Mouse (Mus musculus): ENCODE results near the gene Itpa. TPM values are rescaled to one million over a fixed set of nuclear protein-coding genes. Genes with fewer than 3 reads are reported as not detected.
A peak's percentile ranks its signal among the peaks of the same experiment; 100 is the strongest.

Gene Itpa
- polyA plus RNA-seq, 1 experiment = 46.8 TPM

- no peak overlapping the region for H3K27ac ChIP-seq (replicated peaks; ENCODE audit: low read depth, low read length)
- no peaks in the 10 kb centered on the region for H3K4me1 ChIP-seq (ENCODE audit: control insufficient read depth, insufficient read depth, insufficient read length, low read length)
- H3K4me3 ChIP-seq (ENCODE audit: insufficient read depth, low read depth, low read length) = no peak overlapping the region
Measured at GRCm38 (mm10) chr2:130685426-130685825, 18.0 kb downstream of the Itpa start.

- Histone ChIP-seq H3K27ac (replicated peaks; ENCODE audit: low read depth, low read length) (no peak overlapping the region), H3K4me1 (ENCODE audit: control insufficient read depth, insufficient read depth, insufficient read length, low read length) (no peaks in the 10 kb centered on the region), H3K4me3 (ENCODE audit: insufficient read depth, low read depth, low read length) (no peak overlapping the region)
Measured at GRCm38 (mm10) chr2:130689011-130689410, 21.6 kb downstream of the Itpa start.

- no peak overlapping the region for H3K27ac ChIP-seq (replicated peaks; ENCODE audit: low read depth, low read length)
- H3K4me1 ChIP-seq (ENCODE audit: control insufficient read depth, insufficient read depth, insufficient read length, low read length) = peaks cover 6% of the 10 kb centered on the region
- H3K4me3 ChIP-seq (ENCODE audit: insufficient read depth, low read depth, low read length) = no peak overlapping the region
Measured at GRCm38 (mm10) chr2:130693563-130693962, 26.2 kb downstream of the Itpa start.

GRCm38 (mm10) chr2:130696700-130697152, 29.3 kb downstream of the Itpa start:
- Histone ChIP-seq H3K4me1 (ENCODE audit: control insufficient read depth, insufficient read depth, insufficient read length, low read length) (peaks cover 6% of the 10 kb centered on the region), H3K27ac (replicated peaks; ENCODE audit: low read depth, low read length) (no peak overlapping the region), H3K4me3 (ENCODE audit: insufficient read depth, low read depth, low read length) (peak overlapping the region; percentile 52)

GRCm38 (mm10) chr2:130697153-130697810, 29.9 kb downstream of the Itpa start, which contains the start of gene Slc4a11:
Gene Slc4a11, minus strand, starts transcription at chr2:130697519.
- peaks cover 6% of the 10 kb centered on the region for H3K4me1 ChIP-seq (ENCODE audit: control insufficient read depth, insufficient read depth, insufficient read length, low read length)
- no peak within 1 kb of the TSS for H3K27ac ChIP-seq (replicated peaks; ENCODE audit: low read depth, low read length)
- H3K4me3 ChIP-seq (ENCODE audit: insufficient read depth, low read depth, low read length) = peak within 1 kb of the TSS; percentile 52

- peaks cover 6% of the 10 kb centered on the region for H3K4me1 ChIP-seq (ENCODE audit: control insufficient read depth, insufficient read depth, insufficient read length, low read length)
- peak overlapping the region; percentile 52 for H3K4me3 ChIP-seq (ENCODE audit: insufficient read depth, low read depth, low read length)
Measured at GRCm38 (mm10) chr2:130697821-130698266, 30.4 kb downstream of the Itpa start.

GRCm38 (mm10) chr2:130704040-130705001, 36.9 kb downstream of the Itpa start:
- H3K27ac ChIP-seq (replicated peaks; ENCODE audit: low read depth, low read length) = no peak overlapping the region

More at GRCm38 (mm10) chr2:130697821-130698266, 30.4 kb downstream of the Itpa start:
- H3K27ac ChIP-seq (replicated peaks; ENCODE audit: low read depth, low read length) = no peak overlapping the region

GRCm38 (mm10) chr2:130705178-130705577, 37.8 kb downstream of the Itpa start:
- H3K4me3 ChIP-seq (ENCODE audit: insufficient read depth, low read depth, low read length) = no peak overlapping the region
- no peak overlapping the region for H3K27ac ChIP-seq (replicated peaks; ENCODE audit: low read depth, low read length)

More at GRCm38 (mm10) chr2:130704040-130705001, 36.9 kb downstream of the Itpa start:
- Histone ChIP-seq H3K4me3 (ENCODE audit: insufficient read depth, low read depth, low read length) (no peak overlapping the region), H3K4me1 (ENCODE audit: control insufficient read depth, insufficient read depth, insufficient read length, low read length) (no peaks in the 10 kb centered on the region)

GRCm38 (mm10) chr2:130706602-130707001, 39.2 kb downstream of the Itpa start:
- no peak overlapping the region for H3K27ac ChIP-seq (replicated peaks; ENCODE audit: low read depth, low read length)
- H3K4me3 ChIP-seq (ENCODE audit: insufficient read depth, low read depth, low read length) = no peak overlapping the region
- no peaks in the 10 kb centered on the region for H3K4me1 ChIP-seq (ENCODE audit: control insufficient read depth, insufficient read depth, insufficient read length, low read length)

More at GRCm38 (mm10) chr2:130705178-130705577, 37.8 kb downstream of the Itpa start:
- no peaks in the 10 kb centered on the region for H3K4me1 ChIP-seq (ENCODE audit: control insufficient read depth, insufficient read depth, insufficient read length, low read length)

GRCm38 (mm10) chr2:130707057-130707456, 39.6 kb downstream of the Itpa start:
- Histone ChIP-seq H3K4me3 (ENCODE audit: insufficient read depth, low read depth, low read length) (no peak overlapping the region), H3K27ac (replicated peaks; ENCODE audit: low read depth, low read length) (no peak overlapping the region), H3K4me1 (ENCODE audit: control insufficient read depth, insufficient read depth, insufficient read length, low read length) (no peaks in the 10 kb centered on the region)

- H3K4me3 ChIP-seq (ENCODE audit: insufficient read depth, low read depth, low read length) = no peak overlapping the region
- H3K27ac ChIP-seq (replicated peaks; ENCODE audit: low read depth, low read length) = no peak overlapping the region
- no peaks in the 10 kb centered on the region for H3K4me1 ChIP-seq (ENCODE audit: control insufficient read depth, insufficient read depth, insufficient read length, low read length)
Measured at GRCm38 (mm10) chr2:130717951-130718350, 50.5 kb downstream of the Itpa start.

- Histone ChIP-seq H3K4me1 (ENCODE audit: control insufficient read depth, insufficient read depth, insufficient read length, low read length) (peaks cover 19% of the 10 kb centered on the region), H3K27ac (replicated peaks; ENCODE audit: low read depth, low read length) (peak overlapping the region; percentile 35; the same call in 1 of the 2 replicates), H3K4me3 (ENCODE audit: insufficient read depth, low read depth, low read length) (no peak overlapping the region)
Measured at GRCm38 (mm10) chr2:130724369-130724768, 57.0 kb downstream of the Itpa start.

- Histone ChIP-seq H3K4me3 (ENCODE audit: insufficient read depth, low read depth, low read length) (no peak overlapping the region), H3K27ac (replicated peaks; ENCODE audit: low read depth, low read length) (peak overlapping the region; percentile 54), H3K4me1 (ENCODE audit: control insufficient read depth, insufficient read depth, insufficient read length, low read length) (peaks cover 19% of the 10 kb centered on the region)
Measured at GRCm38 (mm10) chr2:130727752-130728151, 60.3 kb downstream of the Itpa start.

GRCm38 (mm10) chr2:130728906-130729585, 61.6 kb downstream of the Itpa start:
- Histone ChIP-seq H3K4me1 (ENCODE audit: control insufficient read depth, insufficient read depth, insufficient read length, low read length) (peaks cover 18% of the 10 kb centered on the region), H3K27ac (replicated peaks; ENCODE audit: low read depth, low read length) (peak overlapping the region; percentile 59), H3K4me3 (ENCODE audit: insufficient read depth, low read depth, low read length) (no peak overlapping the region)

- Histone ChIP-seq H3K27ac (replicated peaks; ENCODE audit: low read depth, low read length) (no peak overlapping the region), H3K4me1 (ENCODE audit: control insufficient read depth, insufficient read depth, insufficient read length, low read length) (peaks cover 9% of the 10 kb centered on the region; the same call in 1 of the 2 replicates), H3K4me3 (ENCODE audit: insufficient read depth, low read depth, low read length) (no peak overlapping the region)
Measured at GRCm38 (mm10) chr2:130730746-130731145, 63.3 kb downstream of the Itpa start.
